8 mouse cellular contexts compared by ENCODE assay signal in the genomic region with DNA sequence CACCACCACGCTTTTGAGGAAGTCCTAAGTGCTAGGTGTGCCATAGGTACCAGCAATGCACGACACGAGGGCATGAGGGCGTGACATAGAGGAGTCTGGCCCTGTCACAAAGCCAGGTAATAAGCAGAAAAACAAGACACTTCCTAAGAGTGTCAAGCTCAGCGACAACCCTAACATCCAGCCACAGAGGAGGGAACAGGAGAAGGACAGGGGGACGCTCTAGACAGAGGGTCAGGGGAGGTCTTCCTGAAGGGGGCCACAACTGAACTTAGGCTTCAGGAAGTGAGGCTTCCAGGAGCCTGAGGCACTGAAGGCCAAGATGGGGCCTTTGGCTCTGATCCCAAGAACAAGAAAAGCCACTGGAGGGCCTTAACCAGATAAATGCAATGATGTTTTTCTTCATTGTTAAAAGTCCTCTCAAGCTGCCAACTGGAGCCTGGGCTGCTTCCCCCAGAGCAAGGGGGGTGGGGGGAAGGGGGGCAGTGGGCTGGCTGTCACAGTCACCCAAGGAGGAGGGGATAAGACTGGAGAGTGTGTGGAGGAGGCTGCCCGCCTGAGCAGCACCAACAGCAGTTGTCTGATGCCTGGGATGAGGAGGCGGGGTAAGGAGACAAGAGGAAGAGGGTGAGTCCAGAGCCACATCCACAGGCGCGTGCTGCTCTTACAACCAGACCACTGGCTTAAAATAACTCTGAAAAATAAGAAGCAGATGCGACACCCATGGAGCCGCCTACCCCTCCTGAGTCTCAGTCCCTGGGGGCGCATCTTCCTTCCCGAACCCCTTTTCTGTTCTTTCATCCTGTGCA.
DNase-seq lines count a peak whose midpoint lies in the region; ATAC-seq and TF ChIP-seq lines count a peak whose summit lies in the region.

No protein-coding gene starts in this region.

- H3K27ac ChIP-seq in kidney, adult 2 months (ENCODE audit: insufficient read depth, low read depth, low read length) = no peak overlapping the region
- H3K27ac ChIP-seq in forebrain, embryonic 14.5 days (ENCODE audit: low read depth, low read length) = 0 out of 2 replicates have a peak overlapping the region, but pooled peaks have one; percentile 45
- H3K27ac ChIP-seq in hindbrain, embryonic 15.5 days (replicated peaks) = peak overlapping the region; percentile 48
- H3K27ac ChIP-seq in limb, embryonic 10.5 days = peak overlapping the region; percentile 47

- TF ChIP-seq CTCF in kidney, adult 2 months (conservative IDR thresholded peaks at IDR 0.05; ENCODE audit: insufficient read depth, insufficient read length, low read depth, low read length) = no peak

- DNase-seq in kidney, adult 2 months = peak; percentile 7
- no peak for DNase-seq in kidney, adult 18-20 months
- peak; percentile 59 for DNase-seq in forebrain, embryonic 14.5 days (ENCODE audit: low spot score)
- DNase-seq in limb, embryonic 10.5 days (ENCODE audit: low spot score) = no peak
- peak; percentile 84 to 86 for DNase-seq in right cerebral cortex, adult 2 months (ENCODE audit: low spot score in 2 of 2)
- DNase-seq in thymus, postnatal 25 days = no peak

- no peak overlapping the region for H3K4me2 ChIP-seq in forebrain, embryonic 14.5 days (ENCODE audit: low read length)
- H3K4me2 ChIP-seq in hindbrain, embryonic 15.5 days = no peak overlapping the region

- ATAC-seq in forebrain, embryonic 14.5 days = peak; percentile 85
- ATAC-seq in hindbrain, embryonic 15.5 days (ENCODE audit: low FRiP score, low read depth) = peak; percentile 79
- ATAC-seq in erythroblast, adult 5-6 weeks (replicated peaks; ENCODE audit: low FRiP score, poor library complexity, severe bottlenecking) = no peak

- no peaks in the 10 kb centered on the region for H3K36me3 ChIP-seq in kidney, adult 2 months (ENCODE audit: control insufficient read depth, insufficient read depth, low read length)
- no peaks in the 10 kb centered on the region for H3K36me3 ChIP-seq in forebrain, embryonic 14.5 days (ENCODE audit: control insufficient read depth, insufficient read depth, low read length)
- no peaks in the 10 kb centered on the region for H3K36me3 ChIP-seq in hindbrain, embryonic 15.5 days
- no peaks in the 10 kb centered on the region for H3K36me3 ChIP-seq in limb, embryonic 10.5 days

- TF ChIP-seq POLR2A in kidney, adult 2 months (IDR thresholded peaks at IDR 0.05; ENCODE audit: low read depth, low read length) = no peak

- no peaks in the 10 kb centered on the region for H3K4me1 ChIP-seq in kidney, adult 2 months (ENCODE audit: control insufficient read depth, insufficient read depth, low read length)
- H3K4me1 ChIP-seq in forebrain, embryonic 14.5 days (ENCODE audit: control insufficient read depth, insufficient read depth, low read length) = peaks cover 25% of the 10 kb centered on the region
- H3K4me1 ChIP-seq in hindbrain, embryonic 15.5 days (replicated peaks) = peaks cover 55% of the 10 kb centered on the region
- peaks cover 29% of the 10 kb centered on the region for H3K4me1 ChIP-seq in limb, embryonic 10.5 days

- no peak overlapping the region for H3K4me3 ChIP-seq in kidney, adult 2 months (ENCODE audit: insufficient read depth, low read depth, low read length)
- no peak overlapping the region for H3K4me3 ChIP-seq in forebrain, embryonic 14.5 days (ENCODE audit: low read depth, low read length)
- no peak overlapping the region for H3K4me3 ChIP-seq in hindbrain, embryonic 15.5 days
- no peak overlapping the region for H3K4me3 ChIP-seq in limb, embryonic 10.5 days

- H3K9me3 ChIP-seq in forebrain, embryonic 14.5 days (replicated peaks; ENCODE audit: control insufficient read depth, low read length) = no peaks in the 10 kb centered on the region
- H3K9me3 ChIP-seq in hindbrain, embryonic 15.5 days = no peaks in the 10 kb centered on the region
- no peaks in the 10 kb centered on the region for H3K9me3 ChIP-seq in limb, embryonic 10.5 days (replicated peaks)

- WGBS in kidney, adult 2 months = 51% methylated on average over 14 of the region's 14 CpGs
- WGBS in forebrain, embryonic 14.5 days = 62% methylated on average over 14 of the region's 14 CpGs
- 66% methylated on average over 14 of the region's 14 CpGs for WGBS in hindbrain, embryonic 15.5 days
- WGBS in limb, embryonic 10.5 days = 54% methylated on average over 14 of the region's 14 CpGs

- no peaks in the 10 kb centered on the region for H3K27me3 ChIP-seq in kidney, adult 2 months (replicated peaks; ENCODE audit: control insufficient read depth, insufficient read depth, low read length)
- H3K27me3 ChIP-seq in forebrain, embryonic 14.5 days (replicated peaks; ENCODE audit: control insufficient read depth, insufficient read depth, low read length) = 0 out of 2 replicates have a peak, but pooled peaks cover 5% of the 10 kb centered on the region
- H3K27me3 ChIP-seq in hindbrain, embryonic 15.5 days = no peaks in the 10 kb centered on the region
- no peaks in the 10 kb centered on the region; the same call in 1 of the 2 replicates for H3K27me3 ChIP-seq in limb, embryonic 10.5 days (ENCODE audit: low read depth, poor library complexity, severe bottlenecking)

- H3K9ac ChIP-seq in forebrain, embryonic 14.5 days (ENCODE audit: low read length) = 0 out of 2 replicates have a peak overlapping the region, but pooled peaks have one; percentile 25
- no peak overlapping the region for H3K9ac ChIP-seq in hindbrain, embryonic 15.5 days

Comparison
In these comparisons a context has a peak if more than half of its experiments do, and no peak if none do; other contexts are left out.
1. DNase-seq: peak in kidney, adult 2 months (single experiment), forebrain, embryonic 14.5 days (single experiment) and right cerebral cortex, adult 2 months (2 of 2); none in kidney, adult 18-20 months (single experiment), limb, embryonic 10.5 days (single experiment) and thymus, postnatal 25 days (single experiment).